Comparison of ENCODE assay signal across 21 mouse cellular contexts in genomic region chr17:4133678-4134077, GRCm38 (mm10).
DNase-seq lines count a peak whose midpoint lies in the region; ATAC-seq lines count a peak whose summit lies in the region.
"Had no signal": no experiment of that assay in that cellular context is flagged by ENCODE, and none has a peak within 500 bp of the region (broad histone marks: within the 10 kb centered on the region; RNA-seq: fewer than 3 reads in every experiment).

No protein-coding gene starts in this region.

- no peaks in the 10 kb centered on the region for H3K27me3 ChIP-seq in heart, embryonic 11.5 days (ENCODE audit: control insufficient read depth, insufficient read depth, low read length)
- no peaks in the 10 kb centered on the region for H3K27me3 ChIP-seq in heart, embryonic 10.5 days (ENCODE audit: insufficient read depth, poor library complexity, severe bottlenecking)
- H3K27me3 ChIP-seq in heart, embryonic 16.5 days (ENCODE audit: control insufficient read depth, insufficient read depth, low read length), result no peaks in the 10 kb centered on the region
- no peaks in the 10 kb centered on the region for H3K27me3 ChIP-seq in midbrain, embryonic 13.5 days
- H3K27me3 ChIP-seq: CH12.LX; embryonic facial prominence, embryonic 12.5 days; forebrain, embryonic 12.5 days; hindbrain, embryonic 15.5 days; kidney, embryonic 15.5 days had no signal

- peak; percentile 15 to 22 for DNase-seq in heart, adult 18-20 months
- DNase-seq in heart, embryonic 10.5 days (ENCODE audit: low spot score), result no peak
- DNase-seq in heart, postnatal 4 days, result no peak
- DNase-seq in frontal cortex, postnatal 14 days (ENCODE audit: low spot score in 2 of 2), result no peak
- DNase-seq: adrenal gland, adult 2 months; adrenal gland, postnatal 25 days; cerebellum, adult 2 months; cerebellum, postnatal 10 days; embryo, embryonic 11 days; gastrocnemius, postnatal 14 days; kidney, adult 2 months had no signal

- no peaks in the 10 kb centered on the region for H3K36me3 ChIP-seq in heart, embryonic 11.5 days (ENCODE audit: control insufficient read depth, insufficient read depth, low read length)
- no peaks in the 10 kb centered on the region for H3K36me3 ChIP-seq in heart, embryonic 10.5 days
- no peaks in the 10 kb centered on the region for H3K36me3 ChIP-seq in heart, embryonic 16.5 days (ENCODE audit: control insufficient read depth, insufficient read depth)
- H3K36me3 ChIP-seq in midbrain, embryonic 13.5 days, result no peaks in the 10 kb centered on the region
- H3K36me3 ChIP-seq: embryonic facial prominence, embryonic 12.5 days; forebrain, embryonic 12.5 days; hindbrain, embryonic 15.5 days; kidney, embryonic 15.5 days had no signal

- H3K4me3 ChIP-seq in heart, embryonic 11.5 days (ENCODE audit: low read depth, low read length), result no peak overlapping the region
- no peak overlapping the region for H3K4me3 ChIP-seq in heart, embryonic 10.5 days
- no peak overlapping the region for H3K4me3 ChIP-seq in heart, embryonic 16.5 days (ENCODE audit: low read length)
- no peak overlapping the region for H3K4me3 ChIP-seq in midbrain, embryonic 13.5 days (replicated peaks)
- H3K4me3 ChIP-seq: embryonic facial prominence, embryonic 12.5 days; forebrain, embryonic 12.5 days; hindbrain, embryonic 15.5 days; kidney, embryonic 15.5 days had no signal

- no peak overlapping the region for H3K27ac ChIP-seq in heart, embryonic 11.5 days (ENCODE audit: low read depth, low read length)
- peak overlapping the region; percentile 37; the same call in 1 of the 2 replicates for H3K27ac ChIP-seq in heart, embryonic 10.5 days
- H3K27ac ChIP-seq in heart, embryonic 16.5 days (ENCODE audit: low read length), result peak overlapping the region; percentile 76
- H3K27ac ChIP-seq in midbrain, embryonic 13.5 days, result no peak overlapping the region
- H3K27ac ChIP-seq: embryonic facial prominence, embryonic 12.5 days; forebrain, embryonic 12.5 days; hindbrain, embryonic 15.5 days; kidney, embryonic 15.5 days had no signal

- no peak overlapping the region for H3K4me2 ChIP-seq in heart, embryonic 11.5 days
- peak overlapping the region; percentile 21; the same call in 1 of the 2 replicates for H3K4me2 ChIP-seq in heart, embryonic 16.5 days (ENCODE audit: low read depth, low read length)
- H3K4me2 ChIP-seq in midbrain, embryonic 13.5 days (replicated peaks), result no peak overlapping the region
- H3K4me2 ChIP-seq: embryonic facial prominence, embryonic 12.5 days; forebrain, embryonic 12.5 days; hindbrain, embryonic 15.5 days; kidney, embryonic 15.5 days had no signal

- 59% methylated on average over 3 of the region's 3 CpGs for whole genome bisulfite sequencing in heart, embryonic 11.5 days (ENCODE audit: insufficient replicate concordance)
- WGBS in heart, embryonic 10.5 days, result 52% methylated on average over 3 of the region's 3 CpGs
- WGBS in heart, embryonic 16.5 days, result 29% methylated on average over 3 of the region's 3 CpGs
- 63% methylated on average over 3 of the region's 3 CpGs for WGBS in midbrain, embryonic 13.5 days

- H3K4me1 ChIP-seq in heart, embryonic 11.5 days (ENCODE audit: control insufficient read depth, insufficient read depth, low read length), result no peaks in the 10 kb centered on the region
- H3K4me1 ChIP-seq in heart, embryonic 10.5 days, result no peaks in the 10 kb centered on the region; the same call in 1 of the 2 replicates
- H3K4me1 ChIP-seq in heart, embryonic 16.5 days (ENCODE audit: control insufficient read depth, insufficient read depth, low read length), result peaks cover 6% of the 10 kb centered on the region
- H3K4me1 ChIP-seq in midbrain, embryonic 13.5 days (replicated peaks), result no peaks in the 10 kb centered on the region
- H3K4me1 ChIP-seq: embryonic facial prominence, embryonic 12.5 days; forebrain, embryonic 12.5 days; hindbrain, embryonic 15.5 days; kidney, embryonic 15.5 days had no signal

- no peak for ATAC-seq in heart, embryonic 11.5 days (replicated peaks; ENCODE audit: insufficient number of reproducible peaks, low FRiP score, low TSS enrichment)
- ATAC-seq in heart, embryonic 16.5 days (replicated peaks; ENCODE audit: extremely low read depth, insufficient read depth, low FRiP score), result no peak
- ATAC-seq in midbrain, embryonic 13.5 days, result no peak
- ATAC-seq: forebrain, embryonic 16.5 days; intestine, embryonic 16.5 days had no signal

- no peak overlapping the region for H3K9ac ChIP-seq in heart, embryonic 11.5 days (ENCODE audit: low read depth, low read length)
- no peak overlapping the region for H3K9ac ChIP-seq in heart, embryonic 16.5 days (ENCODE audit: low read length)
- H3K9ac ChIP-seq in midbrain, embryonic 13.5 days (replicated peaks), result no peak overlapping the region
- H3K9ac ChIP-seq: embryonic facial prominence, embryonic 12.5 days; forebrain, embryonic 12.5 days; hindbrain, embryonic 15.5 days; kidney, embryonic 15.5 days had no signal

- 0 out of 2 replicates have a peak, but pooled peaks cover 3% of the 10 kb centered on the region for H3K9me3 ChIP-seq in heart, embryonic 11.5 days (replicated peaks; ENCODE audit: control insufficient read depth, low read length)
- no peaks in the 10 kb centered on the region for H3K9me3 ChIP-seq in heart, embryonic 10.5 days
- H3K9me3 ChIP-seq in heart, embryonic 16.5 days (replicated peaks; ENCODE audit: control insufficient read depth, low read length), result no peaks in the 10 kb centered on the region
- no peaks in the 10 kb centered on the region for H3K9me3 ChIP-seq in midbrain, embryonic 13.5 days
- H3K9me3 ChIP-seq: embryonic facial prominence, embryonic 12.5 days; forebrain, embryonic 12.5 days; hindbrain, embryonic 15.5 days; kidney, embryonic 15.5 days had no signal

Comparison
In these comparisons a context has a peak if more than half of its experiments do, and no peak if none do; other contexts are left out.
1. DNase-seq: peak in heart, adult 18-20 months (2 of 2); none in heart, embryonic 10.5 days (single experiment), heart, postnatal 4 days (single experiment) and frontal cortex, postnatal 14 days (0 of 2).
2. H3K27ac ChIP-seq: peak in heart, embryonic 10.5 days (single experiment) and heart, embryonic 16.5 days (single experiment); none in heart, embryonic 11.5 days (single experiment) and midbrain, embryonic 13.5 days (single experiment).